Mouse (Mus musculus): Measurements from ENCODE around the gene Prex1.

GRCm38 (mm10) chr2:166729045-166729444 lies 15.4 kb upstream of the Prex1 start:
- TF ChIP-seq POLR2A (IDR thresholded peaks at IDR 0.05; ENCODE audit: borderline replicate concordance, control insufficient read depth, low read depth, low read length), result no peak
- no peak for TF ChIP-seq CTCF (IDR thresholded peaks at IDR 0.05; ENCODE audit: control insufficient read depth, insufficient read depth, low read length)

Data from bone marrow, adult 2 months (tissue).